Mouse (Mus musculus): ENCODE measurements at regions not wholly inside any gene's neighbourhood (a gene's known extent, or its start where the extent isn't known, plus 50 kb on each side); places are given as distances from the start of the nearest gene placed in this dataset.

DNA sequence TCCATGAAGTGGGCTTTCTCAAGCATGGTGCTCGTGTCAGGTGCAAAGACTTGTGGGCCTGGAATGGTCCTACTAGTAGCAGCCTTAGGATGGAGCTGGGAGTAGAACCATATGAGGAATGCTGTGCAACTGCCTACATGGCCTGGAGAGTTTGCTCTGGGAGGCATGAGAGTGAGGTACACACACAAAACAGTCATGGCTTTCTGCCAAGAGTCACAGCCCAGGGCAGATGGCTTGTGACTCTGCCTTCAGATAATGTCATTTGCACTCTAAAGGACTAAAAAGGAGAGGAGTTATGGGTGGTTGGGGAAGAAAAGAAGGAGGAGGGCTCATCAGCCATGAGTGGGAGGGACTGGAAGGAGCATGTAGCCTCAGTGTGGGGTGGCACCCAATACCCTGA lies 263.1 kb downstream of the Cbln1 start:
- no peak for DNase-seq (ENCODE audit: low spot score in 2 of 2)

DNA sequence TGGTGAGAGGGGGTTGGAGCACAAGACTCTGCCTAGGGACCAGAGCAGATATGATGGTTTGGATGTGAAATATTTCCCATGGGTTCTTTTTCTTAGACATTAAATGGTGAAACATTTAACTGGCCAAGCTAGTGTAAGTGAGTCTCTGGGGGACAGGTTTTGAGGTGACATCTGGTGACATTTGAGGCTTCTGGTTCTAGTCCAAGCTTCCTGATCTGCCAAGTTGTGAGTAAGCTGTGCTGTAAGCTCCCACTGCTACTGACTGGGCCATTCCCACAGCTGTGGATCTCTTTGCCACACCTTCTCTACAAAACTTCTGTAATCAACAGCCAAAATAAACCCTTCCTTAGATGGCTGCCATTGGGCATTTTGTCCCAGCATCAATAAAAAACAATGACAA lies 264.4 kb downstream of the Cbln1 start:
- DNase-seq (ENCODE audit: low spot score in 2 of 2) = no peak

DNA sequence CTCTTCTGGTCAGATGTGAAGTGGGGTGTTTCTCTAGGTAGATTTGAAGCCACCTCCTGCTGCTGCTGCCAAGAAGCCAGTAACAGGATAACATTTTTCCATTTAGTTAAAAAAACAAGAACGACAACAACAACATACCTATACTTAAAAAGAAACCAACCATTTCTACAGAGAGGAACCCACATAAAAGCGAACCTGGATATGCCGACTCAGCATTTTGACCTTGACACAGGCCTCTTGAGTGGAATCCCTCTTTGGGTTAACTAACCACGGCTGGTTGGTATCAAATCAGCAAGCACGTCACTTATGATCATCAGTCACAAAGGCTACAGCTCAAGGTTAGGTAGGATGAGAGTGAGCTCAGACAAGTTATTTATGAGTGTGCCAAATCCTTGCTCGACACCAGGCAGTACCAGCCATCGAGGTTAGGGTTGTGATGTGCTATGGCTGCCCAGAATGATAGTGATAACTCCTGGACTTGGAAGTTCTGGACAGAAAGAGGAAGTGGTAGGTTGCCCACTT lies 269.7 kb downstream of the Cbln1 start:
- no peak for DNase-seq (ENCODE audit: low spot score in 2 of 2)

DNA sequence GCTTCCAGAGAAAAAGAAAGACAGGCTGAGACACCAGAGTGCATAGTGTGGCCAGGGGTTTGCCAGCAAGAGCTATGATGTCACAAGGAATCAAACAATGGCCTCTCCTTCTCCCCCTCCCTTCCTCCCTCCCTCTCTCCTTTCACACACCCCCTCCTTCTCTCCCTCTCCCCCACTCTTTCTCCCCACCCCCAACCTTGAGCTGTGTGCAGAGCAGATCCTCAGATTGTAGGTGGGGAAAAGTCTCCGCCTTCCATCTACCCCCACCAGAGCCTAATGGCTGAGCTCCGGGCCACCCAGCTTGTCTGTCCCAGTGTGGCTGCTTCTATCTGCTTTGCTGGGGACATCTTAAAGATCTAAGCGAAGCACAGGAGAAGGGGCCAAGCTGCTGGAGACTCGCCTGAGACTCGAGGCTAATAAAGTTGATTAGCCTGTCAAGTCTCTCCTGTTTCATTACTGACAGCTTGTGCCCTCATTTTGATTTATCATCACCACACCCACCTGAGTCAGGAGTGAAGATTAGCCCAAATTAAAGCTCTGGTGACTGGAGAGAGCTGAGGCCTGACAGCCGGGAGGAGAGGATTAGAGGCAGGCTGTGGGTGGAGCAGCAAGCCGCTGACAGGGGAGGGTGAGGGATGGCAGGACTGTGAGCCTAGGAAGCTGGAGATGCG lies 272.8 kb downstream of the Cbln1 start:
- DNase-seq (ENCODE audit: low spot score in 2 of 2) = no peak

- no peak for DNase-seq (ENCODE audit: low spot score in 2 of 2)
Measured at GRCm38 (mm10) chr8:87197867-87198536, 274.4 kb downstream of the Cbln1 start.

GRCm38 (mm10) chr8:87197000-87197399 lies 275.4 kb downstream of the Cbln1 start:
- DNase-seq (ENCODE audit: low spot score in 2 of 2) = no peak

DNA sequence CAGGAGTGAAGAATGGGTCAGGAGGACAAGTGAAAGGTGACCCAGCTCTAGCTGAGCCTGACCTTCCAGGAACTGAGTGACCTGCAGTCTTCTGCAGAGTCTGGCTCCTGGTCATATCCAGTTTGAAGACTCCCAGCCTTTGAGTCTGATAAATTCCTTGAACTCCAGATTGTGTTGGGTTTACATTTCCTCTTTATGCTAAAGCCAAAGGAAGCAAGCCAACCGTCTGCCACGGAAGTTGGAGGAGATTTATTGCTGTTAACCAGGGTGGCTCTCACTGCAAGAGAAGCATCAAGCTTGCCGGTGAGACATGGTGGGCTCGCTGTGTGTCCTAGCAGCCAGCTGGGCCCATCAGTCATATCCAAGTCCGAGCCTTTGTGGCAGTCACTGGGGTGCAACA lies 276.4 kb downstream of the Cbln1 start:
- no peak for DNase-seq (ENCODE audit: low spot score in 2 of 2)

GRCm38 (mm10) chr8:87189791-87190385 lies 282.5 kb downstream of the Cbln1 start:
- DNase-seq (ENCODE audit: low spot score in 2 of 2) = no peak

GRCm38 (mm10) chr8:87182888-87183287 lies 289.5 kb downstream of the Cbln1 start:
- no peak for DNase-seq (ENCODE audit: low spot score in 2 of 2)

GRCm38 (mm10) chr8:87178561-87178960 lies 293.5 kb upstream of the N4bp1 start:
- no peak for DNase-seq (ENCODE audit: low spot score in 2 of 2)

DNA sequence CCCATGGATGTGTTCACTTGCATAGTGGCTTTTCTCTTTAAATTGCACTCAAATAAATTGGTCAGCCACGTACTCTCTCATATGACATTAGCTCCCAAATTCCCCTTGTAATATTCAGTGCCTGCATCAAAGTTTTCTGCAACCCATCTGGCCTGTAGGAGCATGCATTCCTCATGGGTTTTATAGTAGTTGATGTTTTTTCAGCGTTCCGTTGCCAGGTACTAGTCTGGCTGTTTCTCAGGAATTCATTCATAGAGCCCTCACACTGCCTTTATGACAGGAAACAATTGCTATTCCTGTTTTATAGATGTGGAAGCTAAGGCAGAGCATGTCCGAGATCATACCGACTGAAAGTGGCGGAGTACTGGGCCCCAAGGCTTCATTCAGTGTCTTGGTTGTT lies 292.6 kb upstream of the N4bp1 start:
- no peak for DNase-seq (ENCODE audit: low spot score in 2 of 2)

DNA sequence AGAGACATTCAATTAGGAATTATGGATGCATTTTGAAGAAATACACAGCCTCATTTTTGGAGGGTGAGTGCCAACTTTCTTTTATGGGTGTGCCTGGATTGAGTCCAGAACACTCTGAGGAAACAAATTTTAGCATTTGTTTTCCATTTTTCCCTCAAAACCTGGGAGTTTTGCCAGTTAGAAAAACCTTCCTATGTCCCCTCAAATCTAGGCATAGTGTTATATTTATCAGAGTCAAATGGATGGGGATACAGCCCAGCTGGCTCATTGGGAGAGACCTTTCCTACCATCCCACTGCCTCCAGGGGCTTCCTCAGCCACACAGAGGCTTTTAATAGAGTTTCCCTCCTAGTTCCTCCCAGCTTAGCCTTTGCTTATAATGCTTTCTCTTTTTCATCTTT lies 290.0 kb upstream of the N4bp1 start:
- peak in 1 of 2 experiments; percentile 7 for DNase-seq (ENCODE audit: low spot score in 2 of 2)

- no peak for DNase-seq (ENCODE audit: low spot score in 2 of 2)
Measured at GRCm38 (mm10) chr8:87173720-87174119, 288.7 kb upstream of the N4bp1 start.

GRCm38 (mm10) chr8:87166771-87167170 lies 281.7 kb upstream of the N4bp1 start:
- no peak for DNase-seq (ENCODE audit: low spot score in 2 of 2)

DNA sequence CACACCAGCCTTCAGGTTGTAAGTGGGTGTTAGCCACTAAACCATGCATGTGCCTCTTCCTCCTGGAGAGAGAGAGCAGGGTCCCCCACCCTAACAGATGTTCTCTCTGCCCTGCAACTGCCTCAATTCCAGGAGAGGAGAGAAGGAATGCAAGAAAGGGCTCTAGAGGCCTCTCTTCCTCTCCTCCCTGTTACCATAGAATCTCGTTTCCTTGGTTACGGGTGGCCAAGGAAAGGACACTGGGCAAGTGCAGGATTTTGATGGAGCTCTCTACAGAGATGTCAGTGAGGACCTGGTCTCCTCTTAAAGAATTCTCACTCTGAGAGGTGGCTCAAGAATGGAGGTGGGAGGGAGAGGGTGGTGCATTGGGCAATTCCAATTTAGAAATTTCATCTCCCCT lies 275.4 kb upstream of the N4bp1 start:
- DNase-seq (ENCODE audit: low spot score in 2 of 2) = no peak

DNA sequence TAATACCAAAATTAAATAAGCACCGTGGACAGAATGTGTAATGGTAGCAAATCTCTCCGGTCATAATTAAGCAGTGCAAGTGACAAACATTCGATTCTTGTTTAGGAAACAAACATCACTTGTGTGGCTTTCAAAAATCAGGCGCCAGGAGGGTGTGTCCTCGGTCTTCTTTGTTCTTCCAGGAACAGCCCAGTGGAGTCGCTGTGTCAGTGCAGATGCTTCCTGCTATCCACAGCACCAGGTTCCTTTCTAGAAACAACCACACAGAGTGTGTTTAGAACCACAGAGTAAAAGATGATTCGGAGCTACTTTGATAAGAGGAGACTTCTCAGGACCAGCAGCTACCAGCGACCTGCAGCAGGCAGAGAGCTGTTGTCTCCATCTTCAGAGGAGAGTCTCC lies 273.3 kb upstream of the N4bp1 start:
- peak in 1 of 2 experiments; percentile 7 for DNase-seq (ENCODE audit: low spot score in 2 of 2)

- DNase-seq (ENCODE audit: low spot score in 2 of 2) = no peak
Measured at GRCm38 (mm10) chr8:87155819-87156425, 270.9 kb upstream of the N4bp1 start.

DNA sequence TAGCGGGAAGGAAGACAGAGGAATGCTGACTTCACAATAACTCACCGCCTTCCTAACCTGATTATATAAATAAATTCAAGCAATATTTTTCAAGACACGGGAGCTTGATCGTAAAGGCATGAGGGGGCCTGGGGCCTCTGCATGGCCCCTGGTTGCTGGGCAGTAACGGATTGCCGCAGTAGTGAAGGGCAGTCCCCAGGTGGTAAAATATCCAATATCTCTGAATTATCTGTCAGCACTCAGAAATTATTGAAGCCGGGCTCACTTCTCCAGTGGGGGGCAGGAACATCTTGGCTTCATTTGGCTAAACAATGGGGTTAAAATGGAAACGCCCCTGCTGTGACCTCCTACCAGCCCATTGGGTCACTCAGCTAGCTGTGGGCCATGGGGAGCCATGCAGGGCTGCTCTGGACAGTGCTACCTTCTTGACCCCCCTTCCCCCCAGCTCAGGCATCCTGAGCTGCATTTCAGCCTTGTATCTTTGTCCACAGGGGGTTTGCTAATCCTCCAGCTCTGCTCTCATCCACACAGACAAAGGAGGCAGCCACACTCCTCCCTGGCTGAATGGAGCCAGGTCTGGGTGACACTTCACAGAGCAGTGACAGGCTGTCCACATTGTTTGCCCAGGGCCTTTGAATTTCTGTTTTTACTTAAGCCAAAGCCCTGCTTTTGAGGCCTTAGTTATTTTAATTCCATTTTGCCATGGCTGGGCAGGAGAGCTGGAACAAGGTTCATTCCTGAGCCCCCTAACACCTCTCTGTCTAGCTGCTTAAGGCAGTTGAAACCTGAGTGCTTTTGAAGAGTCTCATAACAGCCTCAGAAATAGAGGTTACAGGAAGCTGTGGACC lies 267.2 kb upstream of the N4bp1 start:
- DNase-seq (ENCODE audit: low spot score in 2 of 2) = no peak

- DNase-seq (ENCODE audit: low spot score in 2 of 2) = no peak
Measured at GRCm38 (mm10) chr8:87148853-87149252, 263.8 kb upstream of the N4bp1 start.

DNA sequence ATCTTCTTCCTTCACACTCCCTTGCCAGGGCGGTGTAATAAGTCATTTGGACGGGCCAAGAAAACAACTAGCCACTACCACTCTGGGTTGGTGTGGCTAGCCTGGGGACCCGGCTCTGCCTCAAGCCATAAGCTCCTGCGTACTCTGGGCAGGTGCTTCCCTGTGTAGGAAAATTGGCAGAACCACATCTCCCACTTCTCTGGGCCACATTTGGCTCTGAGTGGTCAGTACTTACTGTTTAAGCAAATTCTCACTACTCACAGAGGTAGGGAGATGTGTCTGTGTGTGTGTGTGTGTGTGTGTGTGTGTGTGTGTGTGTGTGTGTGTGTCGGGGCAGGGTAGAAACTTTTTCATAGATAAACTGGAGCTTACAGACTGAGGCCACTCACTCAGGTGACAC lies 262.6 kb upstream of the N4bp1 start:
- DNase-seq (ENCODE audit: low spot score in 2 of 2) = no peak

DNA sequence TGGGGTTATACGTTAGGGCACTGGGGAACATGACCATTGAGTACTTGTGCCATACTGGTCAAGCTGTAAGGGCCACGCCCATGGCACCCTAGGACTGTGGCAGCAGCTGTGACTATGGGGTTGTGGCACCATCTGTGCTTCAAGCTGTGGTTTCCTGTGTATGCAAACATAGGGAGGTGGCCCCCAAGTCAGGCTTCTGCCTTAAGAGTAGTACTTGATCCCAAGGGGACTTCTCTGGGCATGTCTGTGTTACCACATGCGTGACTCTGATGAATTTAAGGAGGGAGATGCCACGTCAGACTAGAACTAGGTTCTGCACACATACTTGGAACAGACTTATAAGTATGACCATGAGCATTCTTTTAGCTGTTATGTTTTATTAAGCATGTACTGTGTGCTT lies 252.4 kb upstream of the N4bp1 start:
- DNase-seq (ENCODE audit: low spot score in 2 of 2) = no peak
